Mouse (Mus musculus) heart, adult 2 months (tissue): ENCODE measurements around the gene Itgb3. TPM values are rescaled to one million over a fixed set of nuclear protein-coding genes. Genes with fewer than 3 reads are reported as not detected.

Source experiments
- DNase-seq, 2 experiments: peaks; one replicate each; pipeline ENCODE4 v3.0.0; 2021
- H3K27ac ChIP-seq: fragments of 200-600 bp; 2 replicates; pipeline ENCODE4 v1.8.1; 2022
- H3K27me3 ChIP-seq: fragments of 200-500 bp; 2 replicates; pipeline ENCODE4 v1.6.1; 2012; ENCODE audit warnings: mild to moderate bottlenecking, low read length, inconsistent platforms, mixed read lengths; ENCODE audit not compliant: control insufficient read depth, insufficient read depth
- H3K36me3 ChIP-seq: fragments of 200-500 bp; 2 replicates; pipeline ENCODE4 v1.6.1; 2012; ENCODE audit warnings: low read length, inconsistent platforms; ENCODE audit not compliant: control insufficient read depth, insufficient read depth
- H3K4me1 ChIP-seq: fragments of 200-500 bp; 2 replicates; pipeline ENCODE4 v1.6.1; 2011; ENCODE audit warnings: low read length; ENCODE audit not compliant: control insufficient read depth, insufficient read depth
- H3K4me3 ChIP-seq: fragments of 200-600 bp; 2 replicates; pipeline ENCODE4 v1.8.1; 2022
- H3K79me2 ChIP-seq: fragments of 200-500 bp; replicated peaks from 2 replicates; pipeline ENCODE4 v1.6.1; 2012; ENCODE audit warnings: mild to moderate bottlenecking, inconsistent platforms, low read length, moderate library complexity, mixed read lengths; ENCODE audit not compliant: control insufficient read depth, insufficient read depth
- H3K9ac ChIP-seq: fragments of 200-500 bp; 2 replicates; pipeline ENCODE4 v1.6.1; 2012; ENCODE audit warnings: low read depth, mild to moderate bottlenecking, control low read depth, inconsistent platforms, low read length, mixed read lengths
- CTCF ChIP-seq: fragments of 200-600 bp; IDR thresholded peaks from 2 replicates; pipeline ENCODE4 v1.8.1; 2022; ENCODE audit warnings: antibody characterized with exemption, mild to moderate bottlenecking, moderate library complexity
- EP300 ChIP-seq: fragments of 200-500 bp; IDR thresholded peaks from 2 replicates; pipeline ENCODE4 v1.6.1; 2011; ENCODE audit warnings: low read depth, low read length, control low read depth; ENCODE audit not compliant: insufficient read depth
- POLR2A ChIP-seq: fragments of 200-500 bp; IDR thresholded peaks from 2 replicates; pipeline ENCODE4 v1.6.1; 2011; ENCODE audit warnings: mild to moderate bottlenecking, low read depth, low read length, control low read depth; ENCODE audit not compliant: insufficient read depth
- WGBS: fragments of 180-500 bp; shearing (Covaris S2); methylation state at CpG from one replicate; pipeline ENCODE4 v1.1.7; 2018; 5-methylcytosine and 5-hydroxymethylcytosine counted together
- intact Hi-C: fragments of 180-260 bp; cut with DNase I; formaldehyde crosslinking; loops from one replicate; pipeline ENCODE4 v1.15.1; 2025
- polyA plus RNA-seq: library from polyadenylated mRNA; depleted of rRNA; stranded (reverse); fragments of >200 nt; gene quantifications from 2 replicates; pipeline ENCODE4 v1.2.3, GENCODE M21; 2012; rRNA removed
- total RNA-seq, 2 experiments: library from RNA; stranded (reverse); gene quantifications; 2 replicates each; pipeline ENCODE4 v1.2.3; 2021

Itgb3 gene
- total and polyA plus RNA-seq, 3 experiments, result 2.3 to 8.1 (median 2.7) TPM

DNA sequence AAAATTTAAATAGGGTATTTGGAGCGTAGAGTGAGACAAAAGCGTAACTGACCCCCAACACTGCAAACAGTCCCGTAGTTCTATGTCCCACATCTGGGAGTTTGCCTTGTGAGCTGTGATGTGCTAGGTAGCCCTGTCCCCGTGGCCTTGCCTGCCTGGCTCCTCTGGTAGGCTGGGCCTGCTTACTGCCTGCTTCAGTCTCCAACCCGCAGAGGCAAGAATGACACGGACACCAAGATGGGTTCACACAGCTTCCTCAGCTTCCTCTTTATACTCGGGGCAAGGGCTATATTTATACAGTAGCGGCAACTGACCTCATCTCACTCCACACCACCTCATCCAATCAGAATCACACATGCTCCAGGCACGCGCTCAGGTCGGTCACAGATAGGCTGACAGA, 67.0 kb downstream of the Itgb3 start:
- no peak overlapping the region for H3K4me3 ChIP-seq
- WGBS, result 84% methylated on average over 11 of the region's 11 CpGs
- H3K79me2 ChIP-seq, result no peaks in the 10 kb centered on the region
- no peaks in the 10 kb centered on the region for H3K27me3 ChIP-seq
- intact Hi-C loops, result no loop called here
- no peaks in the 10 kb centered on the region for H3K4me1 ChIP-seq
- no peak overlapping the region for H3K9ac ChIP-seq
- no peak overlapping the region for H3K27ac ChIP-seq
- no peak for DNase-seq
- no peaks in the 10 kb centered on the region for H3K36me3 ChIP-seq
- TF ChIP-seq CTCF (no peak), POLR2A (no peak), EP300 (no peak)

DNA sequence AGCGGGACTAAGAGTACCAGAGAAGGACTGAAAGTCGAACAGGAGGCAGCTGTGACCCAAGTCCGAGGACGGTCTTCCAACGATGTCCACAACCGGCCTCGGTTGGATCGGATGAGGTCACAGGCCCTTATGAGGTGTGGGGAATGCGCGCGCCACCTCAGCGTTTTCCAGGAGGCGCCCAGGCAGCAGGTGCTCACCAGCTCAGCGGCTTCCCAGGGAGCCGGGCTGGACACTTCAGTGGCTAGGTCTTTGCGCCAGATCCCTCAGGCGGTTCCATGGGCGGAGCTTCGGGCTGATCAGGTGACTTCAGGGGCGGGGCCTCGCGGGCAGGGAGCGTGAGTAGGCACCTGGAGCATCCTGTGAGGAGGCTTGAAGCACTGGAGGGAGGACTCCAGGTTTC, 77.7 kb downstream of the Itgb3 start, which contains the start of gene Gm11639:
Gm11639 (plus strand) TSS at position 160 of the 400 bp plus-strand sequence.
- TF ChIP-seq POLR2A, result no peak
- no peak for TF ChIP-seq CTCF
- TF ChIP-seq EP300, result no peak
- intact Hi-C loops, result no loop called here
- no peaks in the 10 kb centered on the region for H3K4me1 ChIP-seq
- H3K36me3 ChIP-seq, result no peaks in the 10 kb centered on the region
- H3K27me3 ChIP-seq, result no peaks in the 10 kb centered on the region
- no peak within 1 kb of the TSS for H3K27ac ChIP-seq
- H3K4me3 ChIP-seq, result no peak within 1 kb of the TSS
- H3K79me2 ChIP-seq, result no peaks in the 10 kb centered on the region
- 29% methylated on average over 23 of the region's 23 CpGs for WGBS
- DNase-seq, result no peak
- H3K9ac ChIP-seq, result no peak within 1 kb of the TSS

DNA sequence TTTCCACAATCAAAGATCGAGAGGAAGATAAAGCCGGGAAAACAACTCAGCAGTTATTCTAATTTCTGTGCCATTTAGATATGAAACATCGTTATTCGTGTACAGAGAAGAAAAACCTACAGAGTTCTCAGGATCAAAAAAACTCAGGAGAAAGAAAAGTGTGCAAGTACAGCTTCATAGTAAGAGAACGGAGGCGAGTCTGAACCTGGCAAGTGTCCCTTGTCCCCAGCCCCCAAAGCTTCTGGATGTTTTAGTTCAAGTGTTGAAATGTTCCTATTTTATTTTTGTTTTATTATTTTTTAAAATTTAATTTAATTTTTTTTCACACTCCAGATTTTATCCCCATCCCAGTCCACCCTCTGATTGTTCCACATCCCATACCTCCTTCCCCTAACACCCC, 85.4 kb downstream of the Itgb3 start:
- H3K27ac ChIP-seq, result no peak overlapping the region
- DNase-seq, result no peak
- 81% methylated on average over 6 of the region's 6 CpGs for WGBS

DNA sequence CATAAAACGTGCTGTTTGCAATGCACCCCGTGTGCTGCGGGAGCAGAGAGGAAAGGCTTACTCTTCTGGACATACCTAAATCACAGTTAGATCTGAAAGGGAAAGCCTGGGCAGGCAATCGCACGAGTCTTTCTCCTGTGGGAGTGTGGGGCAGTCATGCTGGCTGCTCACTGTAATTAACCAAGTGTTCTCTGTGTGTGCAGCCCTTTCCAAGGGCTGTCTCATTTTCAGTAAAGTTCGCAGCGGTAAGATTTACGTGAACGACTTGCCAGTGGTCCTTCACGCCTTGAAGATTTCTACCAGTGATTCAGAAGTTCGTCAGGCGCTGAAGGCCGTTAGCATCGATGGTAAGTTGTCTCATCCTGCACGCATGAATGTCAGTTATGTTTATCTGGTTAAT, 96.3 kb downstream of the Itgb3 start:
- TF ChIP-seq CTCF, result no peak
- no peak for TF ChIP-seq EP300
- Histone ChIP-seq H3K27me3 (no peaks in the 10 kb centered on the region), H3K4me1 (no peaks in the 10 kb centered on the region), H3K4me3 (no peak overlapping the region), H3K79me2 (no peaks in the 10 kb centered on the region), H3K27ac (no peak overlapping the region), H3K9ac (no peak overlapping the region), H3K36me3 (no peaks in the 10 kb centered on the region)
- 72% methylated on average over 15 of the region's 15 CpGs for WGBS
- intact Hi-C loops, result no loop called here
- DNase-seq, result no peak

More for the DNA sequence above, 85.4 kb downstream of the Itgb3 start:
- intact Hi-C loops, result no loop called here
- no peaks in the 10 kb centered on the region for H3K27me3 ChIP-seq
- H3K4me3 ChIP-seq, result no peak overlapping the region
- no peaks in the 10 kb centered on the region; the same call in 1 of the 2 replicates for H3K4me1 ChIP-seq
- TF ChIP-seq EP300 (no peak), POLR2A (no peak), CTCF (no peak)
- no peaks in the 10 kb centered on the region for H3K79me2 ChIP-seq
- no peak overlapping the region for H3K9ac ChIP-seq
- no peaks in the 10 kb centered on the region for H3K36me3 ChIP-seq

DNA sequence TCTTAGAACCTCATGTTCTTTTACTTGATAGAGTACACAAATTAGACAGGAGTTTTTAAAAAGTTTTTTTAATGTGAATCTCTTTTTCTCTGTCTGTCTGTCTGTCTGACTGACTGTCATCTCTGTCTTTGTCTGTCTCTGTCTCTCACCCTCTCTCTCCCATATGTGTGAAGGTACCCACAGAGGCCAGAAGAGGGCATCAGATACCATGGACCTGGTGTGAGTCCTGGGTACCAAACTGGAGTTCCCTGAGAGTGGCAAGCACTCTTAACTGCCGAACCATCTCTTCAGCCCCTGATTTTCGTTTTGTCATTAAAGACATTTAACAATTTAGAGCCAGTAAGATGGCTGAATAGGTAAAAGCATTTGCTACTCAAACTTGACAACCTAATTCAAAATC, 99.3 kb downstream of the Itgb3 start:
- TF ChIP-seq CTCF (no peak), POLR2A (no peak), EP300 (no peak)
- no peak for DNase-seq
- Histone ChIP-seq H3K79me2 (no peaks in the 10 kb centered on the region), H3K4me1 (no peaks in the 10 kb centered on the region), H3K27me3 (no peaks in the 10 kb centered on the region), H3K27ac (no peak overlapping the region), H3K4me3 (no peak overlapping the region), H3K36me3 (no peaks in the 10 kb centered on the region), H3K9ac (no peak overlapping the region)
- intact Hi-C loops, result no loop called here
- 60% methylated on average over 2 of the region's 2 CpGs for WGBS

Other genes with a start within 250 kb of the Itgb3 start
- 10 to 100 TPM; 26.8 to 27.1 TPM for gene Kansl1, start 139.1 kb upstream of the Itgb3 start, total RNA-seq
- 30.1 and 39.5 TPM in 2 replicates for gene Kansl1, start 139.1 kb upstream of the Itgb3 start, polyA plus RNA-seq
- gene Cdc27, start 57.4 kb upstream of the Itgb3 start, total RNA-seq, result 10 to 100 TPM; 23.2 to 24.6 TPM
- gene Cdc27, start 57.4 kb upstream of the Itgb3 start, polyA plus RNA-seq, result 4.6 and 10.7 TPM in 2 replicates
- 100 to 1,000 TPM; 484 to 619 TPM for gene Myl4, start 57.3 kb upstream of the Itgb3 start, total RNA-seq
- 1,288 and 1,402 TPM in 2 replicates for gene Myl4, start 57.3 kb upstream of the Itgb3 start, polyA plus RNA-seq
- gene Gm11639, start 77.7 kb downstream of the Itgb3 start, total RNA-seq, result under 1 TPM; 0.02 to 0.05 TPM
- gene Gm11639, start 77.7 kb downstream of the Itgb3 start, polyA plus RNA-seq, result not detected in 2 replicates